Mouse (Mus musculus): ENCODE results near the gene Pld3. TPM values are rescaled to one million over a fixed set of nuclear protein-coding genes. Genes with fewer than 3 reads are reported as not detected.

Gene Pld3
- total and polyA plus RNA-seq, 3 experiments, result 11.1 to 22.8 TPM; not detected in 1

GRCm38 (mm10) chr7:27508648-27509005 is 44.4 kb downstream of the Pld3 start:
- peak overlapping the region; percentile 55 for H3K9ac ChIP-seq (ENCODE audit: control insufficient read depth, low read depth, low read length, poor library complexity, severe bottlenecking)
- no peaks in the 10 kb centered on the region for H3K27me3 ChIP-seq (ENCODE audit: control insufficient read depth in 1 of 2, insufficient read depth in 2 of 2, low read length in 2 of 2)
- peak; percentile 89 for DNase-seq (ENCODE audit: low read depth, low spot score)
- peaks cover 3 to 6% of the 10 kb centered on the region in 2 experiments; a peak in 3 of 4 replicates for H3K4me1 ChIP-seq (ENCODE audit: control insufficient read depth in 1 of 2, insufficient read depth in 2 of 2, low read length in 2 of 2)
- no peaks in the 10 kb centered on the region; the same call in 1 of the 2 replicates for H3K79me2 ChIP-seq (ENCODE audit: control insufficient read depth, insufficient read depth, low read length, poor library complexity)
- H3K36me3 ChIP-seq (ENCODE audit: control insufficient read depth in 1 of 2, insufficient read depth in 2 of 2, low read length in 2 of 2), result peaks cover 0 to 9% of the 10 kb centered on the region in 2 experiments; a peak in 2 of 4 replicates
- no peak for TF ChIP-seq TBP (IDR thresholded peaks at IDR 0.05; ENCODE audit: low read depth, low read length)
- peak; percentile 47 for TF ChIP-seq RAD21 (IDR thresholded peaks at IDR 0.05; ENCODE audit: low read depth, low read length)
- TF ChIP-seq TCF12 (IDR thresholded peaks at IDR 0.05; ENCODE audit: low read depth, low read length), result no peak
- TF ChIP-seq MYC (IDR thresholded peaks at IDR 0.05; ENCODE audit: low read depth, low read length), result no peak
- no peak for TF ChIP-seq ELF1 (IDR thresholded peaks at IDR 0.05; ENCODE audit: low read depth, low read length)
- TF ChIP-seq MAFK (IDR thresholded peaks at IDR 0.05; ENCODE audit: borderline replicate concordance, low read depth, low read length), result no peak
- TF ChIP-seq MYB (IDR thresholded peaks at IDR 0.05; ENCODE audit: low read depth, low read length), result no peak
- TF ChIP-seq E2F4 (IDR thresholded peaks at IDR 0.05; ENCODE audit: borderline replicate concordance, low read depth, low read length), result no peak
- peak; percentile 58 to 96 (median 77) for TF ChIP-seq CTCF (IDR thresholded peaks at IDR 0.05 in 2 of 3, conservative IDR thresholded peaks at IDR 0.05 in 1 of 3; ENCODE audit: control insufficient read depth in 1 of 3, insufficient read depth in 1 of 3, low read depth in 2 of 3, low read length in 3 of 3, poor library complexity in 1 of 3, severe bottlenecking in 1 of 3)
- TF ChIP-seq ETS1 (IDR thresholded peaks at IDR 0.05; ENCODE audit: low read depth, low read length), result peak; percentile 12; the same call in 1 of the 2 replicates
- peak; percentile 26; the same call in 1 of the 2 replicates for TF ChIP-seq MXI1 (IDR thresholded peaks at IDR 0.05; ENCODE audit: low read depth, low read length)
- TF ChIP-seq ZC3H11A (IDR thresholded peaks at IDR 0.05; ENCODE audit: low read depth, low read length), result peak; percentile 50
- TF ChIP-seq MEF2A (IDR thresholded peaks at IDR 0.05; ENCODE audit: extremely low read depth, insufficient replicate concordance, low read depth, low read length, poor library complexity, severe bottlenecking), result no peak
- TF ChIP-seq SIN3A (IDR thresholded peaks at IDR 0.05; ENCODE audit: low read length), result peak; percentile 66
- TF ChIP-seq ZKSCAN1 (IDR thresholded peaks at IDR 0.05; ENCODE audit: low read depth, low read length), result no peak
- TF ChIP-seq SMC3 (IDR thresholded peaks at IDR 0.05; ENCODE audit: low read depth, low read length), result peak; percentile 83
- TF ChIP-seq EP300 (IDR thresholded peaks at IDR 0.05; ENCODE audit: low read depth in 1 of 2, low read length in 2 of 2), result 0 out of 4 replicates have a peak, but pooled peaks of 1 of the 2 experiments have one; percentile 1
- 0 out of 2 replicates have a peak, but pooled peaks have one; percentile 25 for TF ChIP-seq MAZ (IDR thresholded peaks at IDR 0.05; ENCODE audit: low read depth, low read length)
- TF ChIP-seq ZNF384 (IDR thresholded peaks at IDR 0.05; ENCODE audit: low read depth, low read length), result no peak
- no peak for TF ChIP-seq BHLHE40 (IDR thresholded peaks at IDR 0.05; ENCODE audit: borderline replicate concordance, low read depth, low read length)
- H3K27ac ChIP-seq (ENCODE audit: control insufficient read depth, low read depth, low read length), result peak overlapping the region; percentile 63
- H3K9me3 ChIP-seq (replicated peaks; ENCODE audit: insufficient read depth, low read length), result no peaks in the 10 kb centered on the region
- H3K4me3 ChIP-seq (ENCODE audit: control insufficient read depth in 1 of 2, insufficient read depth in 1 of 2, low read depth in 2 of 2, low read length in 2 of 2), result peak overlapping the region; percentile 55 to 61
